Mouse (Mus musculus): ENCODE results near the gene Nmt1.

GRCm38 (mm10) chr11:103070322-103070880 is 42.4 kb downstream of the Nmt1 start:
- TF ChIP-seq CTCF (conservative IDR thresholded peaks at IDR 0.05 in 1 of 2, IDR thresholded peaks at IDR 0.05 in 1 of 2; ENCODE audit: low read depth in 2 of 2, low read length in 2 of 2) (no peak), POLR2A (IDR thresholded peaks at IDR 0.05; ENCODE audit: low read depth, low read length) (no peak; the same call in 1 of the 2 replicates), ZC3H11A (IDR thresholded peaks at IDR 0.05; ENCODE audit: low read depth, low read length) (no peak), RAD21 (IDR thresholded peaks at IDR 0.05; ENCODE audit: low read depth, low read length) (no peak), MXI1 (IDR thresholded peaks at IDR 0.05; ENCODE audit: low read depth, low read length) (no peak), MAFK (IDR thresholded peaks at IDR 0.05; ENCODE audit: insufficient replicate concordance, low read length) (no peak), NRF1 (IDR thresholded peaks at IDR 0.05; ENCODE audit: low read depth, low read length) (no peak), ZNF384 (IDR thresholded peaks at IDR 0.05; ENCODE audit: low read depth, low read length) (no peak), EP300 (IDR thresholded peaks at IDR 0.05; ENCODE audit: low read length) (no peak), CHD1 (IDR thresholded peaks at IDR 0.05; ENCODE audit: low read depth, low read length) (no peak), TBP (conservative IDR thresholded peaks at IDR 0.05; ENCODE audit: low read depth, low read length) (no peak), JUND (conservative IDR thresholded peaks at IDR 0.05; ENCODE audit: low read depth, low read length) (no peak)
